Mouse (Mus musculus) midbrain, embryonic 14.5 days (tissue): ENCODE results near the gene Ttc28. TPM values are rescaled to one million over a fixed set of nuclear protein-coding genes. Genes with fewer than 3 reads are reported as not detected.

ENCODE experiments used
- ATAC-seq: fragments of 200-750 bp; cut with Nextera tagmentation; 2 replicates; pipeline ENCODE4 v1.8.0; 2017; ENCODE audit warnings: moderate number of reproducible peaks, moderate library complexity; ENCODE audit not compliant: low FRiP score, low TSS enrichment
- DNase-seq: peaks from one replicate; pipeline ENCODE4 v3.0.0-alpha.2; 2015
- H3K27ac ChIP-seq: fragments of 300-500 bp; sonication (generic); replicated peaks from 2 replicates; pipeline ENCODE4 v1.5.1; 2014; ENCODE audit warnings: mild to moderate bottlenecking, low read depth, low read length, moderate library complexity
- H3K27me3 ChIP-seq: fragments of 300-500 bp; sonication (generic); 2 replicates; pipeline ENCODE4 v1.6.1; 2014; ENCODE audit warnings: low read length, control low read depth, mixed read lengths; ENCODE audit not compliant: control insufficient read depth, insufficient read depth
- H3K36me3 ChIP-seq: fragments of 300-500 bp; sonication (generic); 2 replicates; pipeline ENCODE4 v1.6.1; 2014; ENCODE audit warnings: low read length, control low read depth; ENCODE audit not compliant: control insufficient read depth, insufficient read depth
- H3K4me1 ChIP-seq: fragments of 300-500 bp; sonication (generic); 2 replicates; pipeline ENCODE4 v1.6.1; 2014; ENCODE audit warnings: mild to moderate bottlenecking, antibody characterized with exemption, low read length, control low read depth; ENCODE audit not compliant: control insufficient read depth, insufficient read depth
- H3K4me2 ChIP-seq: fragments of 300-500 bp; sonication (generic); 2 replicates; pipeline ENCODE4 v1.6.1; 2014; ENCODE audit warnings: mild to moderate bottlenecking, low read length, moderate library complexity
- H3K4me3 ChIP-seq: fragments of 300-500 bp; sonication (generic); replicated peaks from 2 replicates; pipeline ENCODE4 v1.5.1; 2014; ENCODE audit warnings: low read depth, low read length
- H3K9ac ChIP-seq: fragments of 300-500 bp; sonication (generic); replicated peaks from 2 replicates; pipeline ENCODE4 v1.6.1; 2014; ENCODE audit warnings: mild to moderate bottlenecking, low read length, moderate library complexity
- H3K9me3 ChIP-seq: fragments of 300-500 bp; sonication (generic); 2 replicates; pipeline ENCODE4 v1.6.1; 2016; ENCODE audit warnings: low read length, control low read depth, mixed read lengths; ENCODE audit not compliant: control insufficient read depth
- WGBS: fragments of 180-500 bp; shearing (Covaris S2); extraction: QIAGEN DNeasy Blood & Tissue Kit; methylation state at CpG from one replicate; pipeline ENCODE4 v1.1.7; 2014; 5-methylcytosine and 5-hydroxymethylcytosine counted together
- polyA plus RNA-seq: library from polyadenylated mRNA; unstranded; fragments of >200 nt; fragmentation: Nextera tagmentation; extraction: Ambion mirVana; gene quantifications from 2 replicates; pipeline ENCODE4 v1.2.1, GENCODE M21; 2014

Gene Ttc28
- polyA plus RNA-seq, 1 experiment from 2014 or later, result 30.9 TPM

GRCm38 (mm10) chr5:111291639-111292038, 412.0 kb downstream of the Ttc28 start:
- Histone ChIP-seq H3K9ac (no peak overlapping the region), H3K9me3 (no peaks in the 10 kb centered on the region), H3K4me2 (peak overlapping the region; percentile 8; the same call in 1 of the 2 replicates), H3K4me1 (no peaks in the 10 kb centered on the region), H3K27me3 (no peaks in the 10 kb centered on the region), H3K36me3 (peaks cover 12% of the 10 kb centered on the region), H3K27ac (peak overlapping the region; percentile 37; the same call in 1 of the 2 replicates), H3K4me3 (no peak overlapping the region)
- 70% methylated on average over 10 of the region's 10 CpGs for WGBS
- DNase-seq, result peak; percentile 59
- no peak for ATAC-seq

GRCm38 (mm10) chr5:111297801-111298200, 418.2 kb downstream of the Ttc28 start:
- H3K4me2 ChIP-seq, result no peak overlapping the region
- DNase-seq, result no peak
- H3K4me1 ChIP-seq, result no peaks in the 10 kb centered on the region
- no peaks in the 10 kb centered on the region for H3K27me3 ChIP-seq
- no peaks in the 10 kb centered on the region for H3K36me3 ChIP-seq
- H3K4me3 ChIP-seq, result no peak overlapping the region
- ATAC-seq, result no peak
- H3K27ac ChIP-seq, result no peak overlapping the region
- WGBS, result 73% methylated on average over 5 of the region's 5 CpGs
- H3K9me3 ChIP-seq, result no peaks in the 10 kb centered on the region
- H3K9ac ChIP-seq, result no peak overlapping the region

- Histone ChIP-seq H3K27me3 (no peaks in the 10 kb centered on the region), H3K36me3 (no peaks in the 10 kb centered on the region), H3K4me2 (no peak overlapping the region), H3K27ac (no peak overlapping the region), H3K9ac (no peak overlapping the region), H3K4me1 (no peaks in the 10 kb centered on the region), H3K9me3 (no peaks in the 10 kb centered on the region), H3K4me3 (no peak overlapping the region)
- 55% methylated on average over 7 of the region's 7 CpGs for WGBS
- ATAC-seq (no peak), DNase-seq (no peak)
These were observed 419.1 kb downstream of the Ttc28 start for GRCm38 (mm10) chr5:111298706-111299105.

- no peaks in the 10 kb centered on the region for H3K36me3 ChIP-seq
- no peak overlapping the region for H3K27ac ChIP-seq
- peak; percentile 32 for DNase-seq
- 61% methylated on average over 8 of the region's 8 CpGs for WGBS
- ATAC-seq, result no peak
- no peak overlapping the region for H3K4me3 ChIP-seq
- H3K4me1 ChIP-seq, result no peaks in the 10 kb centered on the region
- H3K4me2 ChIP-seq, result no peak overlapping the region
- no peak overlapping the region for H3K9ac ChIP-seq
- H3K27me3 ChIP-seq, result no peaks in the 10 kb centered on the region
- no peaks in the 10 kb centered on the region; the same call in 1 of the 2 replicates for H3K9me3 ChIP-seq
These were observed 421.2 kb downstream of the Ttc28 start for GRCm38 (mm10) chr5:111300776-111301175.

GRCm38 (mm10) chr5:111301736-111302135, 422.1 kb downstream of the Ttc28 start:
- Histone ChIP-seq H3K9ac (no peak overlapping the region), H3K36me3 (no peaks in the 10 kb centered on the region), H3K4me2 (no peak overlapping the region), H3K9me3 (no peaks in the 10 kb centered on the region; the same call in 1 of the 2 replicates), H3K4me3 (no peak overlapping the region), H3K4me1 (no peaks in the 10 kb centered on the region), H3K27me3 (no peaks in the 10 kb centered on the region), H3K27ac (no peak overlapping the region)
- 78% methylated on average over 7 of the region's 7 CpGs for WGBS
- ATAC-seq (no peak), DNase-seq (no peak)

- 93% methylated on average over 3 of the region's 3 CpGs for WGBS
- ATAC-seq (no peak), DNase-seq (no peak)
- no peaks in the 10 kb centered on the region for H3K4me1 ChIP-seq
- H3K4me3 ChIP-seq, result no peak overlapping the region
- H3K9ac ChIP-seq, result no peak overlapping the region
- no peaks in the 10 kb centered on the region for H3K36me3 ChIP-seq
- no peak overlapping the region for H3K4me2 ChIP-seq
- no peaks in the 10 kb centered on the region for H3K27me3 ChIP-seq
- no peak overlapping the region for H3K27ac ChIP-seq
- no peaks in the 10 kb centered on the region; the same call in 1 of the 2 replicates for H3K9me3 ChIP-seq
These were observed 425.1 kb downstream of the Ttc28 start for GRCm38 (mm10) chr5:111304730-111305129.

GRCm38 (mm10) chr5:111310185-111310584, 430.6 kb downstream of the Ttc28 start:
- ATAC-seq (no peak), DNase-seq (no peak)
- no peak overlapping the region for H3K4me2 ChIP-seq
- H3K4me3 ChIP-seq, result no peak overlapping the region
- H3K27me3 ChIP-seq, result no peaks in the 10 kb centered on the region
- H3K27ac ChIP-seq, result no peak overlapping the region
- WGBS, result 84% methylated on average over 6 of the region's 6 CpGs
- H3K9ac ChIP-seq, result no peak overlapping the region
- no peaks in the 10 kb centered on the region for H3K4me1 ChIP-seq
- no peaks in the 10 kb centered on the region for H3K9me3 ChIP-seq
- no peaks in the 10 kb centered on the region for H3K36me3 ChIP-seq

GRCm38 (mm10) chr5:111313833-111314232, 434.2 kb downstream of the Ttc28 start:
- Histone ChIP-seq H3K4me3 (no peak overlapping the region), H3K4me2 (no peak overlapping the region), H3K9me3 (no peaks in the 10 kb centered on the region), H3K4me1 (no peaks in the 10 kb centered on the region), H3K27me3 (no peaks in the 10 kb centered on the region), H3K27ac (no peak overlapping the region), H3K9ac (no peak overlapping the region), H3K36me3 (no peaks in the 10 kb centered on the region)
- WGBS, result 85% methylated on average over 9 of the region's 9 CpGs
- DNase-seq, result no peak
- ATAC-seq, result no peak

GRCm38 (mm10) chr5:111315061-111315460, 435.5 kb downstream of the Ttc28 start:
- DNase-seq, result no peak
- Histone ChIP-seq H3K4me2 (no peak overlapping the region), H3K36me3 (no peaks in the 10 kb centered on the region), H3K4me3 (no peak overlapping the region), H3K4me1 (no peaks in the 10 kb centered on the region), H3K9me3 (no peaks in the 10 kb centered on the region), H3K9ac (no peak overlapping the region), H3K27me3 (no peaks in the 10 kb centered on the region), H3K27ac (no peak overlapping the region)
- ATAC-seq, result no peak
- WGBS, result 91% methylated on average over 6 of the region's 6 CpGs
